Mouse (Mus musculus) intestine, embryonic 15.5 days (tissue): ENCODE results near the gene Pck1. TPM values are rescaled to one million over a fixed set of nuclear protein-coding genes. Genes with fewer than 3 reads are reported as not detected.

Experiments
- ATAC-seq: fragments of 200-750 bp; cut with Nextera tagmentation; 2 replicates; pipeline ENCODE4 v1.8.0; 2017; ENCODE audit warnings: moderate TSS enrichment, moderate library complexity
- H3K27ac ChIP-seq: fragments of 300-500 bp; sonication (generic); 2 replicates; pipeline ENCODE4 v1.5.1; 2015; ENCODE audit warnings: mild to moderate bottlenecking, inconsistent platforms
- H3K27me3 ChIP-seq: fragments of 300-500 bp; sonication (generic); replicated peaks from 2 replicates; pipeline ENCODE4 v1.6.1; 2015; ENCODE audit warnings: inconsistent platforms
- H3K36me3 ChIP-seq: fragments of 300-500 bp; sonication (generic); 2 replicates; pipeline ENCODE4 v1.6.1; 2015; ENCODE audit warnings: inconsistent platforms
- H3K4me1 ChIP-seq: fragments of 300-500 bp; sonication (generic); replicated peaks from 2 replicates; pipeline ENCODE4 v1.6.1; 2015; ENCODE audit warnings: inconsistent platforms
- H3K4me2 ChIP-seq: fragments of 300-500 bp; sonication (generic); replicated peaks from 2 replicates; pipeline ENCODE4 v1.6.1; 2015; ENCODE audit warnings: mild to moderate bottlenecking, inconsistent platforms
- H3K4me3 ChIP-seq: fragments of 300-500 bp; sonication (generic); replicated peaks from 2 replicates; pipeline ENCODE4 v1.5.1; 2015; ENCODE audit warnings: inconsistent platforms
- H3K9ac ChIP-seq: fragments of 300-500 bp; sonication (generic); 2 replicates; pipeline ENCODE4 v1.6.1; 2015; ENCODE audit warnings: inconsistent platforms
- H3K9me3 ChIP-seq: fragments of 300-500 bp; sonication (generic); 2 replicates; pipeline ENCODE4 v1.6.1; 2016; ENCODE audit warnings: inconsistent platforms
- WGBS: fragments of 180-500 bp; shearing (Covaris S2); methylation state at CpG from one replicate; pipeline ENCODE4 v1.1.7; 2015; 5-methylcytosine and 5-hydroxymethylcytosine counted together
- polyA plus RNA-seq: library from polyadenylated mRNA; unstranded; fragments of >200 nt; fragmentation: Nextera tagmentation; extraction: Ambion mirVana; gene quantifications from 2 replicates; pipeline ENCODE4 v1.2.1, GENCODE M21; 2015

Pck1 gene
- polyA plus RNA-seq, 1 experiment from 2014 or later: 7.0 TPM

DNA sequence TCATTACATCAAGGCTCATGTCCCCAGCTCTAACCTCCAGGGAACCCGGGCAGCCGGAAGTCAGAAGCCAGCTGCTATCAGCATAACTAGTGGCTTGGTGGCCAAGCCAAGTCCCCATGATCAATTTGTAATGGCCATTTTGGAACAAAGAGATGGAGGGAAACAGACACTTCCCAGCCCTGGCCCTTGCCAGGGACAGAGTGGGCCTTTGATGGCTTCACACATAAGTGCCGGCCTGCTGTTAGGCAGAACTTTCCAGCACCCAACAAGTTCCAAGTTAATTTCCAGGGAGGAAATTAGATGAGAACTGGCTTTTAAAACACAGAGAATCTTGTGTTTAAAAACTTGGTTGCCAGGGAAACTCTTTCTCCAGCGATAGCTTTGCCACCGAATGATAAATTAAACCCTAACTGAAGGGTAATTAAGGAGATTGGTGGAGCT is 15.6 kb downstream of the Pck1 start:
- Histone ChIP-seq H3K36me3 (no peaks in the 10 kb centered on the region), H3K4me1 (peaks cover 25% of the 10 kb centered on the region), H3K27ac (no peak overlapping the region), H3K9me3 (no peaks in the 10 kb centered on the region), H3K4me3 (no peak overlapping the region), H3K4me2 (no peak overlapping the region), H3K27me3 (peaks cover 10% of the 10 kb centered on the region), H3K9ac (no peak overlapping the region)
- WGBS: 47% methylated on average over 5 of the region's 5 CpGs
- ATAC-seq: no peak

GRCm38 (mm10) chr2:173170081-173170480 is 17.2 kb downstream of the Pck1 start:
- Histone ChIP-seq H3K27ac (no peak overlapping the region), H3K4me2 (no peak overlapping the region), H3K9ac (no peak overlapping the region), H3K36me3 (no peaks in the 10 kb centered on the region), H3K4me3 (no peak overlapping the region), H3K27me3 (peaks cover 13% of the 10 kb centered on the region), H3K9me3 (no peaks in the 10 kb centered on the region), H3K4me1 (peaks cover 35% of the 10 kb centered on the region)
- no peak for ATAC-seq
- WGBS: 55% methylated on average over 2 of the region's 2 CpGs

DNA sequence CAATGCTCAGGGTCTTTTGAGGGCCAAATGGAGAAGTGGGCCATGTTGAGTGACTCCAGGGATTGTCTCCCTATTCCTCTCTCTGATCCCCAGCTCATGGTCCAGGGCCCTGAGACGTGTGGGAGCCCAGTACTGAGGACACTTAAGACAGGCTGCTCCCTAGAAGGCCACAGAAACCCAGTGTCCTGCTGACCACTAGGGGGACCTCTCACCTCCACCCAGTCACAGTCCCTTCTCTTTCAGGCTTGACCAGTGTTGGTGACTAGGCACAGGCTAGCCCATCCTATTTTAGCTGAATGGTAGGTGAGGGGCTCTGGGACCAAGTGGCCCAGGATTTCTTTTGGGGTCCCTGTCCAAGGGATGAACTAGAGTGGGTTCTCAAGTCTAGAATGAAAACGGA is 17.9 kb downstream of the Pck1 start:
- Histone ChIP-seq H3K27me3 (peaks cover 13% of the 10 kb centered on the region), H3K36me3 (no peaks in the 10 kb centered on the region), H3K27ac (no peak overlapping the region), H3K4me2 (no peak overlapping the region), H3K4me3 (no peak overlapping the region), H3K4me1 (peaks cover 35% of the 10 kb centered on the region), H3K9me3 (no peaks in the 10 kb centered on the region), H3K9ac (no peak overlapping the region)
- 39% methylated on average over 2 of the region's 2 CpGs for WGBS
- 0 out of 2 replicates have a peak, but pooled peaks have one; percentile 2 for ATAC-seq

DNA sequence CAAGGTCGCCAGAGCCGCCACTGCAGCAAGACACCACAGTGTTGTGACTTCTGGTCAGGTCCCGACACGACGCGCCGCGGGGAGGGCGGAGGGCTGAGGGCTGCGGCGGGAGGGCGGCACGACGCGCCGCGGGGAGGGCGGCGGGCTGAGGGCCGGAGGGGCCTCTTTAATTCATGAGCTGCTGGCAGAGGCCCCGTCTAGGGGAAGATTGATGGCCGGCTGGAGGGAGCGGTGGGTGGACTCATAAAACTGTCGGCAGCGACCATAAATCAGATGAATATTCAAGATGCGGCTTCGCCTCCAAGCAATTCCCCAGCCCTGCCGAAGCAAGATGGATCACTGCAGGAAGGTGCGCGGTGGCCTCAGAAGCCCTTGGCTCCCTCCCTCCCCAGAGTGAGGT is 18.6 kb downstream of the Pck1 start:
- peaks cover 13% of the 10 kb centered on the region for H3K27me3 ChIP-seq
- peaks cover 35% of the 10 kb centered on the region for H3K4me1 ChIP-seq
- peak overlapping the region; percentile 17; the same call in 1 of the 2 replicates for H3K4me3 ChIP-seq
- peak overlapping the region; percentile 17; the same call in 1 of the 2 replicates for H3K9ac ChIP-seq
- WGBS: under 1% methylated on average over 30 of the region's 30 CpGs
- H3K36me3 ChIP-seq: no peaks in the 10 kb centered on the region
- ATAC-seq: peak; percentile 81
- peak overlapping the region; percentile 71 for H3K4me2 ChIP-seq
- 0 out of 2 replicates have a peak overlapping the region, but pooled peaks have one; percentile 22 for H3K27ac ChIP-seq
- H3K9me3 ChIP-seq: no peaks in the 10 kb centered on the region

DNA sequence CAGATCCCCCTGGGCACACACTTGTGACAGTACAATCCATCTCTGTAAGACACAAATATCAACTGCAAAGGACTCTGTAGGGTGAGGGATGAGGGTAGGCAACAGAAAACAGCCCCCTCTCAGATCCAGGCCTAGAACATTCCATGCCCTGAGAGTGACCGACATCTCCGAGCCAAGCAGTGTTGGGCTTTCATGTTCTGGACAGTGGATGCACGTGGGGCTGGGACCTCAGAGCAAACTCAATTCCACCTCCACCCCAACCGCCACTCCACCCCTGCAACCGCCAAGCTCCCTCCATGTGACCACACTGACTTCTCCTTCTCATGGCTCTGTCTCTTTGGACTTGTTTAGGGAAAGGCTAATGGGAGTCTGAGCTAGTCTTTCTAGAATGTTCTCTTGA is 19.1 kb downstream of the Pck1 start:
- no peak overlapping the region for H3K27ac ChIP-seq
- H3K36me3 ChIP-seq: no peaks in the 10 kb centered on the region
- ATAC-seq: peak; percentile 11
- WGBS: 37% methylated on average over 5 of the region's 5 CpGs
- H3K27me3 ChIP-seq: peaks cover 13% of the 10 kb centered on the region
- peaks cover 35% of the 10 kb centered on the region for H3K4me1 ChIP-seq
- H3K4me3 ChIP-seq: no peak overlapping the region
- H3K4me2 ChIP-seq: peak overlapping the region; percentile 71
- no peaks in the 10 kb centered on the region for H3K9me3 ChIP-seq
- H3K9ac ChIP-seq: no peak overlapping the region

GRCm38 (mm10) chr2:173172386-173172785 is 19.5 kb downstream of the Pck1 start:
- peaks cover 13% of the 10 kb centered on the region for H3K27me3 ChIP-seq
- H3K4me1 ChIP-seq: peaks cover 35% of the 10 kb centered on the region
- no peaks in the 10 kb centered on the region for H3K36me3 ChIP-seq
- no peak overlapping the region for H3K4me2 ChIP-seq
- no peaks in the 10 kb centered on the region for H3K9me3 ChIP-seq
- H3K9ac ChIP-seq: no peak overlapping the region
- WGBS: 95% methylated on average over 1 of the region's 1 CpGs
- H3K4me3 ChIP-seq: no peak overlapping the region
- no peak overlapping the region for H3K27ac ChIP-seq
- ATAC-seq: no peak

DNA sequence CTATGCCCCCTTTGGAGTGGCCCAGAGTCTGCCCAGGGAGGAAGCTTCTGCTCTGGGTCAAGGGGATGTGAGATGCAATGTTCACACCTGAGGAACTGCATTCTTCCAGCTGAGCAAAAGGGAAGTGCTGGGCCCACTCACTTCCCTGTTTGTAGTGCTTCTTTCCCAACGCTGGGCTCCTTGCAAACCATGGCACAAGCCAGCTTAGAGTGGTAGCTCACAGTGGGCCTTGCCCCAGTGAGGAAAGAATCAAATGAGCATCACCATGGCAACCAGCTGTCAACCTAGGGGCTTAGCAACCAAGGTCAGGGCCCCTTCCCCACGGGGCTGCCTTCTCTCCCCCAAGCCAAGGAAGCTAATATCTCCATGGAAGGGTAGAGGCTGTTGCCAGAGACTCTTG is 20.2 kb downstream of the Pck1 start:
- Histone ChIP-seq H3K9ac (no peak overlapping the region), H3K36me3 (no peaks in the 10 kb centered on the region), H3K9me3 (no peaks in the 10 kb centered on the region), H3K27ac (peak overlapping the region; percentile 84), H3K4me3 (no peak overlapping the region), H3K4me1 (peaks cover 35% of the 10 kb centered on the region), H3K27me3 (peaks cover 18% of the 10 kb centered on the region), H3K4me2 (peak overlapping the region; percentile 58)
- no peak for ATAC-seq
- WGBS: 30% methylated on average over 2 of the region's 2 CpGs

DNA sequence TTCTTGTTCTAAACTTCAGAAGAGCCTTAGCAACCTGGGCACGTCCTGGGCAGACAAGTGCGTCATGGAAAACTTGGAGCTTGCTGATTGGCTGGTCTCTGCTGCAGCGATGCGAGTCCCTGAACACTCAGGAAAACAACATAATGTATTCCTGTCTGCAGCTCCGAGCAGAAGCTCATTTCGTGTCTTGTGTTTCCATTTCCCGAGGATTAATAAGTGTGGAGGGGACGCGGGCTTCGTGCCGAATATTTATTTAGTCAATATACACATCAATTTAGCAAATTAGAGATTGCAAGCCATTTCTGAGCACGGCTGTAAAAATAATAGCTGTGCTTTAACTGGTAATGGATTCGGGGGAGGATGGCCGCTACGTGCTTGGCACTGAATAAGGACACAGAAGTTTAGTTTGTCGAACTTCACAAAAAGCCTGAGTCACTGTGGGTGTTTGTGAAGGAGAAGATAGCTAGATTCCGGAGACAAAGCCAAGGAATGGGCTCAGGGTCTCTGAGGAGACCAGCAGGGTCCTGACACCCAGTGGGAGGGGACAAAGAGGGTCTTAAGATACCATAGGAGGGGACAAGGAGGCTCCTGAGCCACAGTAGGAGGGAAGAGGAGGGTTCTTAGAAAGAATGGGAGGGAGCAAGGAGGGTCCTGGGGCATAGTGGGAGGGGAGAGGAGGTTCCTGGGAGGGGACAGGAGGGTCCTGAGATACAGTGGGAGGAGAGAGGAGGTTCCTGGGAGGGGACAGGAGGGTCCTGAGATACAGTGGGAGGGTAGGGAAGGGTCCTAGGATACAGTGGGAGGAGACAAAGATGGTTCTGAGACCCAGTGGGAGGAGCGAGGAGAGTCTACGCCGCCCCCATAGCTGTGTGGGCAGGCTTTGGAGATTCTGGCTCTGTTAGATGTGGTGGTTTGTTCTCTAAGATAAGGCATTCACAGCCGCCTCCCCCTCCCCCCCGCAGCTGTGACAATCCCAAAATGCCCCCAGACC is 21.0 kb downstream of the Pck1 start:
- Histone ChIP-seq H3K9me3 (no peaks in the 10 kb centered on the region), H3K36me3 (no peaks in the 10 kb centered on the region), H3K4me1 (peaks cover 35% of the 10 kb centered on the region), H3K27ac (peak overlapping the region; percentile 84), H3K4me3 (peak overlapping the region; percentile 8), H3K4me2 (peak overlapping the region; percentile 58), H3K9ac (no peak overlapping the region), H3K27me3 (peaks cover 18% of the 10 kb centered on the region)
- ATAC-seq: peak; percentile 49
- 11% methylated on average over 22 of the region's 22 CpGs for WGBS

DNA sequence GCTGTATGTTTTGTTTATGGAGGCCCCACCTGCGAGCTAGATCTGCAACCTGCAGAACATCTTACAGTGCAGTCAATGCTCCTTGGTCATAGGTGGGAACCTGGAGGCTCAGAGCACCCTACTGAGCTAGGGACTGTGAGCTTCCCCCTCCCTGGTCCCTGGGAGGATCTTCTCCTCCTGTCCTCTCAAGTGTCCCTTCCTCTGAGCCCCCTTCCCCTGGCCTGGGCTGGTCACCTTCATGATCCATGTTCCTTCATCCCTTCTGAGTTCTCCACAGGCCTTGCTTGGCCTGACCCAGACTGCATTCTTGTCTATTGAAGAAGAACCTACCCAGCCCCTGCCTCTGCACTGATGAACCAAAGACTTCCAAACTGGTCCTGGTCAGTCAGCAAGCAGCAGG is 21.7 kb downstream of the Pck1 start:
- peaks cover 35% of the 10 kb centered on the region for H3K4me1 ChIP-seq
- H3K9ac ChIP-seq: no peak overlapping the region
- 0 out of 2 replicates have a peak overlapping the region, but pooled peaks have one; percentile 84 for H3K27ac ChIP-seq
- H3K9me3 ChIP-seq: no peaks in the 10 kb centered on the region
- H3K36me3 ChIP-seq: no peaks in the 10 kb centered on the region
- H3K4me3 ChIP-seq: peak overlapping the region; percentile 8; the same call in 1 of the 2 replicates
- no peak for ATAC-seq
- WGBS: 42% methylated on average over 1 of the region's 1 CpGs
- H3K27me3 ChIP-seq: peaks cover 14% of the 10 kb centered on the region
- H3K4me2 ChIP-seq: peak overlapping the region; percentile 58

GRCm38 (mm10) chr2:173175703-173176102 is 22.9 kb downstream of the Pck1 start:
- no peak for ATAC-seq
- WGBS: 91% methylated on average over 5 of the region's 5 CpGs
- Histone ChIP-seq H3K4me2 (no peak overlapping the region), H3K27me3 (peaks cover 7% of the 10 kb centered on the region; the same call in 1 of the 2 replicates), H3K4me3 (no peak overlapping the region), H3K9me3 (no peaks in the 10 kb centered on the region), H3K4me1 (peaks cover 35% of the 10 kb centered on the region), H3K27ac (no peak overlapping the region), H3K36me3 (no peaks in the 10 kb centered on the region), H3K9ac (no peak overlapping the region)

GRCm38 (mm10) chr2:173177481-173177880 is 24.6 kb downstream of the Pck1 start:
- ATAC-seq: no peak
- Histone ChIP-seq H3K36me3 (no peaks in the 10 kb centered on the region), H3K4me2 (no peak overlapping the region), H3K27me3 (peaks cover 7% of the 10 kb centered on the region; the same call in 1 of the 2 replicates), H3K4me3 (no peak overlapping the region), H3K4me1 (peaks cover 19% of the 10 kb centered on the region), H3K9ac (no peak overlapping the region), H3K27ac (no peak overlapping the region), H3K9me3 (no peaks in the 10 kb centered on the region)
- 75% methylated on average over 5 of the region's 5 CpGs for WGBS

- Histone ChIP-seq H3K4me3 (no peak overlapping the region), H3K36me3 (no peaks in the 10 kb centered on the region), H3K9me3 (no peaks in the 10 kb centered on the region), H3K4me2 (no peak overlapping the region), H3K27me3 (peaks cover 7% of the 10 kb centered on the region; the same call in 1 of the 2 replicates), H3K9ac (no peak overlapping the region), H3K4me1 (peaks cover 14% of the 10 kb centered on the region), H3K27ac (no peak overlapping the region)
- WGBS: 77% methylated on average over 8 of the region's 8 CpGs
- ATAC-seq: no peak
These were observed 25.1 kb downstream of the Pck1 start for GRCm38 (mm10) chr2:173177951-173178350.
